Mouse (Mus musculus): ENCODE data around the gene Atp6v0d1. TPM values are rescaled to one million over a fixed set of nuclear protein-coding genes. Genes with fewer than 3 reads are reported as not detected.

Atp6v0d1 gene
- polyA plus RNA-seq, 2 experiments = 40.1 to 46.3 TPM

DNA sequence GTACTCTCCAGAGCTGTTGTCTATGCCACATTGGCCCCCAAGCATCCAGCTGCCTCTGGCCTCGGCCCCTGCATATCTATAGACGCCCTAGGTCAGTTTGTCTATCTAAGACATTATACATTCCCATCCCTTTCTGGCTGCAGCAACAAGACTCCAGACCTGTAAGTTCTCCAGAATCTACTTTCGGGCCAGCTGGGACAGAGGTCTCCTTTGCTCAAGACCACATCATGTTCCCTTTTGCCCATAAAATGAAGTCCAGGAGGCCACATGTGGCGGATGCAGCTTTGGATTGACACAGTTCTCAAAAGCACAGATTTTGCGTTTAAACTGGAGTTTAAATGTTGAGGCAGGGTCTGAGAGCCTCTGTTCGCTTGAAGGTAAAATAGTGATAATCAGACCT lies 51.7 kb downstream of the Atp6v0d1 start:
- Histone ChIP-seq H3K27ac (no peak overlapping the region), H3K9me3 (ENCODE audit: control insufficient read depth, low read length) (no peaks in the 10 kb centered on the region), H3K9ac (replicated peaks) (no peak overlapping the region), H3K4me3 (ENCODE audit: insufficient read depth in 1 of 2, low read depth in 2 of 2, low read length in 2 of 2) (no peak overlapping the region), H3K27me3 (ENCODE audit: control insufficient read depth, insufficient read depth, low read length) (peaks cover 29% of the 10 kb centered on the region), H3K4me2 (ENCODE audit: low read depth) (no peak overlapping the region), H3K36me3 (replicated peaks; ENCODE audit: control insufficient read depth, insufficient read depth, low read depth) (no peaks in the 10 kb centered on the region), H3K4me1 (replicated peaks; ENCODE audit: control insufficient read depth in 2 of 2, insufficient read depth in 2 of 2, low read length in 1 of 2) (peaks cover 5 to 13% of the 10 kb centered on the region in 2 experiments; a peak in 3 of 4 replicates)
- TF ChIP-seq CTCF (IDR thresholded peaks at IDR 0.05; ENCODE audit: low read depth) (no peak), EP300 (IDR thresholded peaks at IDR 0.05; ENCODE audit: low read depth) (no peak)
- no peak for DNase-seq (ENCODE audit: low read depth in 3 of 3, low spot score in 3 of 3)
- ATAC-seq (ENCODE audit: insufficient read depth) = no peak
- whole genome bisulfite sequencing (ENCODE audit: insufficient replicate concordance) = 68% methylated on average over 6 of the region's 6 CpGs

- no peak for DNase-seq (ENCODE audit: low read depth in 3 of 3, low spot score in 3 of 3)
- Histone ChIP-seq H3K9ac (replicated peaks) (no peak overlapping the region), H3K4me3 (ENCODE audit: insufficient read depth in 1 of 2, low read depth in 2 of 2, low read length in 2 of 2) (no peak overlapping the region), H3K27me3 (ENCODE audit: control insufficient read depth, insufficient read depth, low read length) (no peaks in the 10 kb centered on the region), H3K4me1 (replicated peaks; ENCODE audit: control insufficient read depth in 2 of 2, insufficient read depth in 2 of 2, low read length in 1 of 2) (peaks cover 0 to 6% of the 10 kb centered on the region in 2 experiments; a peak in 2 of 4 replicates), H3K4me2 (ENCODE audit: low read depth) (no peak overlapping the region), H3K36me3 (replicated peaks; ENCODE audit: control insufficient read depth, insufficient read depth, low read depth) (no peaks in the 10 kb centered on the region), H3K27ac (no peak overlapping the region), H3K9me3 (ENCODE audit: control insufficient read depth, low read length) (no peaks in the 10 kb centered on the region)
- TF ChIP-seq EP300 (IDR thresholded peaks at IDR 0.05; ENCODE audit: low read depth) (no peak), CTCF (IDR thresholded peaks at IDR 0.05; ENCODE audit: low read depth) (no peak)
- WGBS (ENCODE audit: insufficient replicate concordance) = 19% methylated on average over 12 of the region's 12 CpGs
- ATAC-seq (ENCODE audit: insufficient read depth) = no peak
These were observed 55.7 kb downstream of the Atp6v0d1 start for GRCm38 (mm10) chr8:105509997-105510735.

DNA sequence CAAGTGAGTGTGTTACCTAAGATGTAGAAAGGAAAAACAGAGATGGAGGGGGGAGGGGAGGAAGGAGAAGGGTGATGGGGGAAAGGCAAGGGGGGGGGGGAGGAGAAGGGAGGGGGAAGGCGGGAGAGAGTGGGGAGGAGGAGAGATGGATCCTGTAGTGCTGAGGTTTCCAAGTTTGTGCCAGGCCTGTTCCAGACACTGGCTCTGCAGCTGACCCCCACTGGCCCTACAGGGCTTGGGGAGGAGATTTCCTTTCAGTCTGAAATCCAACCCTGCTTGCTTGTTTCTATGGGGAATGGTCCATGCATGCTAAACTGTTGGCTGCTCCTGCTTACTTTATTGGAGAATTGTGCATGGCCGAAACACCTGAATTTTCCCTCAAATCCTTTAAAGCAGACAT lies 57.1 kb downstream of the Atp6v0d1 start:
- 71% methylated on average over 2 of the region's 2 CpGs for WGBS (ENCODE audit: insufficient replicate concordance)
- Histone ChIP-seq H3K4me2 (ENCODE audit: low read depth) (no peak overlapping the region), H3K9ac (replicated peaks) (no peak overlapping the region), H3K27ac (no peak overlapping the region), H3K4me3 (ENCODE audit: insufficient read depth in 1 of 2, low read depth in 2 of 2, low read length in 2 of 2) (no peak overlapping the region), H3K27me3 (ENCODE audit: control insufficient read depth, insufficient read depth, low read length) (no peaks in the 10 kb centered on the region), H3K36me3 (replicated peaks; ENCODE audit: control insufficient read depth, insufficient read depth, low read depth) (no peaks in the 10 kb centered on the region), H3K9me3 (ENCODE audit: control insufficient read depth, low read length) (no peaks in the 10 kb centered on the region), H3K4me1 (replicated peaks; ENCODE audit: control insufficient read depth in 2 of 2, insufficient read depth in 2 of 2, low read length in 1 of 2) (peaks cover 0 to 8% of the 10 kb centered on the region in 2 experiments; a peak in 2 of 4 replicates)
- DNase-seq (ENCODE audit: low read depth in 3 of 3, low spot score in 3 of 3) (no peak), ATAC-seq (ENCODE audit: insufficient read depth) (no peak)
- no peak for TF ChIP-seq CTCF (IDR thresholded peaks at IDR 0.05; ENCODE audit: low read depth)
- no peak for TF ChIP-seq EP300 (IDR thresholded peaks at IDR 0.05; ENCODE audit: low read depth)

GRCm38 (mm10) chr8:105506977-105507376 lies 58.9 kb downstream of the Atp6v0d1 start:
- Histone ChIP-seq H3K27me3 (ENCODE audit: control insufficient read depth, insufficient read depth, low read length) (no peaks in the 10 kb centered on the region; the same call in 1 of the 2 replicates), H3K27ac (no peak overlapping the region), H3K4me3 (ENCODE audit: insufficient read depth in 1 of 2, low read depth in 2 of 2, low read length in 2 of 2) (no peak overlapping the region), H3K4me2 (ENCODE audit: low read depth) (no peak overlapping the region), H3K4me1 (replicated peaks; ENCODE audit: control insufficient read depth in 2 of 2, insufficient read depth in 2 of 2, low read length in 1 of 2) (peaks cover 0 to 8% of the 10 kb centered on the region in 2 experiments; a peak in 2 of 4 replicates), H3K9me3 (ENCODE audit: control insufficient read depth, low read length) (no peaks in the 10 kb centered on the region), H3K36me3 (replicated peaks; ENCODE audit: control insufficient read depth, insufficient read depth, low read depth) (no peaks in the 10 kb centered on the region), H3K9ac (replicated peaks) (no peak overlapping the region)
- no peak for TF ChIP-seq CTCF (IDR thresholded peaks at IDR 0.05; ENCODE audit: low read depth)
- TF ChIP-seq EP300 (IDR thresholded peaks at IDR 0.05; ENCODE audit: low read depth) = no peak
- 52% methylated on average over 6 of the region's 6 CpGs for WGBS (ENCODE audit: insufficient replicate concordance)
- no peak for ATAC-seq (ENCODE audit: insufficient read depth)
- DNase-seq (ENCODE audit: low read depth in 3 of 3, low spot score in 3 of 3) = no peak

DNA sequence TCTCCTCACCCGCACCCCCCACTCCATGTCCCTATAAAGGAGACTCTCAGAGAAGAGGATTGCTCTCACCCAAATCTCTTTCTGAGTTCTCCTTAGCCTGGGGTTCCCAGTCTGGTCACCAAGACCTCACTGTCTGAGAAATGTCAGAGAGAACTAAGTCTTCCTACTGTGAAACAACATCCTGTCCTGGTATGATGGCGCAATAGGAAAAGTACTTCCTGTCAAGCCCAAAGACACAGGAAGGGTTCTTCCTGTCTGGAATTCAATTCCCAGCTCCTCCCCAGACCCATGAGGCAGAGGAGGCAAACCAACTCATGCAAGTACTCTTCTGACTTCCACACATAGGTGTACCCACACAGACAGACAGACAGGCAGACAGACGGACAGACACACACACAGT lies 61.2 kb downstream of the Atp6v0d1 start:
- no peak overlapping the region for H3K27ac ChIP-seq
- H3K9me3 ChIP-seq (ENCODE audit: control insufficient read depth, low read length) = no peaks in the 10 kb centered on the region
- no peak overlapping the region for H3K4me3 ChIP-seq (ENCODE audit: insufficient read depth in 1 of 2, low read depth in 2 of 2, low read length in 2 of 2)
- no peak overlapping the region for H3K4me2 ChIP-seq (ENCODE audit: low read depth)
- H3K36me3 ChIP-seq (replicated peaks; ENCODE audit: control insufficient read depth, insufficient read depth, low read depth) = no peaks in the 10 kb centered on the region
- peaks cover 0 to 2% of the 10 kb centered on the region in 2 experiments; a peak in 1 of 4 replicates for H3K4me1 ChIP-seq (replicated peaks; ENCODE audit: control insufficient read depth in 2 of 2, insufficient read depth in 2 of 2, low read length in 1 of 2)
- no peak for TF ChIP-seq CTCF (IDR thresholded peaks at IDR 0.05; ENCODE audit: low read depth)
- TF ChIP-seq EP300 (IDR thresholded peaks at IDR 0.05; ENCODE audit: low read depth) = no peak
- DNase-seq (ENCODE audit: low read depth in 3 of 3, low spot score in 3 of 3) = no peak
- H3K9ac ChIP-seq (replicated peaks) = no peak overlapping the region
- no peaks in the 10 kb centered on the region; the same call in 1 of the 2 replicates for H3K27me3 ChIP-seq (ENCODE audit: control insufficient read depth, insufficient read depth, low read length)
- ATAC-seq (ENCODE audit: insufficient read depth) = no peak
- WGBS (ENCODE audit: insufficient replicate concordance) = 74% methylated on average over 3 of the region's 3 CpGs
